Mouse (Mus musculus) thymus, adult 18-20 months (tissue): ENCODE results near the gene Pafah2.

Experiments used
- DNase-seq, 2 experiments: peaks; one replicate each; pipeline ENCODE4 v3.0.0; 2022; ENCODE audit warnings: mixed read lengths in 2 of 2

The Pafah2 gene

DNA sequence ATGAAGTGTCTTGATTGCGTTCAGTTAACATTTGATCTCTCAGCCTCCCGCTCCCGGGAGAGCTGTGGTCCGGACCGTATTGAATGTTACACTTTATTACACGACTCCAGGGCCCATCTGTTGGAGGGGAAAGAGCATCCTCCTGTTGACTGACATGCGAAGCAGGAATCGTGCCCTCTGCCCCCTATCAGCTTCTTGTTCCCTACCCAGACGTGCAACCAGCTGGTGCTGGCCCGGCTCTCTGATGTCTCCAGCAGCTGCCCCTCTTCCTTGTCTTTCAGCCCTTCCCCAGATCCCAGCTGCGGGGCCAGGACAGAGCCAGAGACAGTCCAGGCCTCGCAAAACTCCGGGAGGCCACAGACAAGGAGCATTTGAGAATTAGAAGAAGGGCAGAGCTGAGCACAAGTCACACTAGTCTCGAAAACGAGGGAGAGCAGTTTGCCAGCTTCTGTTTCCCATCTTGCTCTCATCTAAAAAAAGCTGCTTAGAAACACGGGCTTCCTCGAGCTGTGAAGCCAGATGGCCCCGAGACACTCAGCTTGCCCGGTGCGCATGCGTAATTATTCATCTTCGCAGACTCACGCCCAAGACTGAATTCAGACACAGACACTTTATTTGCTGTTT lies 34.4 kb downstream of the Pafah2 start:
- no peak for DNase-seq

GRCm38 (mm10) chr4:134432686-134433360 lies 36.7 kb downstream of the Pafah2 start:
- no peak for DNase-seq

DNA sequence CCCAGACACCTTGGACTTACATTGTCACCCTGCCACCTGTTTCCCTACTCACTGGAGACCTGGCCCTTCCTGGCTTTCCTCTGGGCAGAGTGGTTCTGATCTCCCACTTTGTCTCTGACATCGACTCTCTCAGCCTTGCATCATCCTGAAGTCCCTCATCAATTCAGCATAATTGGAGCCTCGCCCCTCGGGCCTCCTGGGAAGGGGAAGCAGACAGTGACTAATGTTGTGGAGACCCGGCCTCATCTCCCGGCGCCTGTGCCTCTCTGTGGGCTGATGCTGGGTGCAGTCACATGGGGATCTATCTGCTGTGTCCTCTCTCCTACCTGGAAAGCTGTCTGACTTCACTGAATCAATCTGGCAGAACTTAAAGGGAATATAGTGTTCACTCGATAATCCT lies 40.1 kb downstream of the Pafah2 start:
- DNase-seq: no peak

GRCm38 (mm10) chr4:134436659-134437058 lies 40.5 kb downstream of the Pafah2 start:
- no peak for DNase-seq

GRCm38 (mm10) chr4:134439119-134439518 lies 43.0 kb downstream of the Pafah2 start:
- no peak for DNase-seq

- DNase-seq: no peak
Observed at GRCm38 (mm10) chr4:134439919-134440318, 43.8 kb downstream of the Pafah2 start.

DNA sequence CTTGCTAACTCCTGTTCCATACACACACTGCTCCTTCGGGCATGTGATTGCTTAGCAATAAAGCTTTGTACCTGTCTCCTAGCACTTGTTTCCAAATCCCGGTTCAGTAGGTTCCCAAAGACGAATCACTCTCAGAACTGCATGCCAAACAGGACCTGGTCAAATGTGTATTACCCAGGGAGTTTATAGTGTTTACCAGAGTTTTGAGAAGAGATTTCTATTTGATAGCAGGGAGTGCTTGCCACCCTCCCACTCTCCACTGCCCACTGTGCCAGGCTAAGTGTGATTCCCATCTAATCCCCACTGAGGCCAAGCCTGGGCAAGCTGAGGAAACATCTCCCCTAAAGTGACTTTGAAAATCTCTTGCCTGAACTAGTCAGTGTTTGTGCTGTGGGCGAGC lies 46.1 kb downstream of the Pafah2 start:
- no peak for DNase-seq

DNA sequence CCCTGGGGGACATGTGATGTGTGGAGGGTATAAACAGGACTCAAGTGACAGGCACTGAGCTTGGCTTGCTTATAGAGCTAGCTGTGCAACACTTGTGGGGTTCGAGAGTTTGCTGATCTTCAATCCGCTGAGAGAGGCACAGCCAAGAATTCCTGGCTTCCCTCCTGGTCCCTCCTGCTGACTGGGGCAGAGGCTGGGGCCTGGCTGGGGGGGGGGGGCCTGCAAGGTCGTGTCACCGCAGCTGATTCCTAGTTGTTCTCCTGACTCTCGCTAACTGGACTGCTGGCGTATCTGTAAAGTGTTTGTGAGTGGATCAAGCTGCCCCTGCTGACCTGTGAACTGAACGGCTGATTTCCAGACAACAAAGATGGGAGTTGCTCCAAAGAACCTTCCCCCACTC lies 47.5 kb downstream of the Pafah2 start:
- no peak for DNase-seq

- DNase-seq: no peak
Observed at GRCm38 (mm10) chr4:134444949-134445348, 48.8 kb downstream of the Pafah2 start.

GRCm38 (mm10) chr4:134445489-134445888 lies 49.4 kb downstream of the Pafah2 start:
- no peak for DNase-seq

GRCm38 (mm10) chr4:134447966-134448365 lies 51.8 kb downstream of the Pafah2 start:
- peak in 1 of 2 experiments; percentile 14 for DNase-seq

DNA sequence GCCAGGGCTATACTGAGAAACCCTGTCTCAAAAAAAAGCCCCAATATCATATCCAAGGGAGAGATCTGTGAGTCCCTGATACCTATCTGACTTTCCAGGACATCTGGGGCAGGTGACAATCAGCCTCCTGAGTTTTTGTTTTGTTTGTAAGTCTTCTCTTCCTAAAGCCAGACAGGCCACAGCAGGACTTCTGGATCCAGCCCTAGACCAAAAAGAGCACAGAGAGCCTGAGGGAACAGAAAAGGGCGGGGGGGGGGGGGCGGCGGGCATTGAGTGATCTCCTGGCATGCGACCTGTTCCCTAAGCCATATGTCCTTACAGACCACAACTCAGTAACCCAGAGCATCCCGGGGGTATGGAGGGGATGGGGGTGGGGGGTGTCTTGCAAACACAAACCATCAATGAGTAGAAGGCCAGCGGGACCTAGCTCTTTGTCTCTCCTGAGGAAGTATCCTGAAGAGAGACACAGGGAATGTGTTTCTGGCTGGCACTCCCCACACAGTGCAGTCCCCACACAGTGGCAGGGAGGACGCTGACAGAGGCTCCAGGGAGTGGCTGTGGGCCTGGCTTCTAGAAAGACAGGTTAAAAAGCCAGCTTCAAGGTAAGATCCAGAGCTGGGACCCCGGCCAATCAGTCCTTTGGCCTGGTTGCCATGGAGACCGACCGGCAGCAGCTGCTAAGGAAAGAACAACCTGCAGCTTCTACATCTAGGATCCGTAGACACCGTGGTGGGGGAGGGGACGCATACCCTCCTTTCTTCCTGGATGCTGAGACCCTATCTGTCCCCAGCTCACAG lies 53.7 kb downstream of the Pafah2 start:
- DNase-seq: no peak

DNA sequence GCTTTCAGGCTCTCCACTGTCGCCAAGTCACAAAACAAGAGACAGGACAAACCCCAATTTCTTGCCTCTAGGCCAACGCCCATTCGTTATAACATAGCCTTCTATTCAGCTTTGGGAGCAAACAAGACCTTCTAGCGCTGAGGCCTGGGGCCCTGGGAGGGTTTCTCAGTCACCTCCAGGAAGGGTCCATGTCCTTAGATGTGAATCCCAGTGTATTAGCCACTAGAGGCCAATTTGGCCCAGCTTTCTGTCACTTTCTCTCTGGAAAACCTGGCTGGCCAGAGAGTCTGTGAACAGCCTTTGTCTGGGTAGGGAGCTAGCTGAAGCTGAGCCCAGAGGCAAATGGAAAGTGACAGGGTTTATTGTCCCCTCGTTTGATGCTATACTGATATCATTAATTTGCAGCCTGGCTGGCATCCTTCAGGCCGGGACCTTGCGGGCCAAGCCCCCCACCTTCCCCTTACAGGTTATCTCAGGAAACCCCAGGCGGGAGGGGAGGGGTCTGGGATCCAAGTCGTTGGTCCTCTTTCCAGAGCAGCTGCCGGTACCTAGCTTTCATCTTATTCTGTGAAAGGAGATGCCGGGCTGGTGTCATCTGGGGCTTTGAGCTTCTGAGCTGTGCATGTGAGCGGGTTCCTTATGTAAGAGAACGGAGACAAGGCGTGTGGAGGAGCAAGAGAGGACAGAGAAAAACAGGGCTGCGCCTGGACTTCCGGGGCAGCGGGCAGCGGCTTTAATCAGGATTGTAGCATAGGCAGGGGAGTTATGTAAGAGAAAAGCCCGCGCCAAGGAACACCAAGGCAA lies 54.5 kb downstream of the Pafah2 start:
- DNase-seq: no peak

DNA sequence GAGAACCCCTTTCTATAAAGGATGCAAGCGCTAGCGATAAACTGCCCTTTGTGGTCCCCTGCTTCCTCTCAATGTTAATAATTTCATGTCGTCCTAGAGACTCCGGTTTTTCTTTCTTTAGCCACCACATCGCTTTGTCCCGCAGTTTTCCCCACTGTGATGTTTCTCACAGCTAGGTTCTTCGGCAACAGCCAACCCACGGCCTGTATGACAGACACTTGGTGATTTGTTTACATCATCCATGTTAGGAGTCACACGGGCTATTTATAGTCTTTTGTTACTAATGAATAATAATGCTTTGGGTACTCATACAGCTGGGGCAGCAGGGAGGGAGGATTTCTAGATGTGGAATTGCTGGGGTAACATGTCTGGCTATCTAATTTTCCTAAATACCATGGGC lies 55.4 kb downstream of the Pafah2 start:
- no peak for DNase-seq

DNA sequence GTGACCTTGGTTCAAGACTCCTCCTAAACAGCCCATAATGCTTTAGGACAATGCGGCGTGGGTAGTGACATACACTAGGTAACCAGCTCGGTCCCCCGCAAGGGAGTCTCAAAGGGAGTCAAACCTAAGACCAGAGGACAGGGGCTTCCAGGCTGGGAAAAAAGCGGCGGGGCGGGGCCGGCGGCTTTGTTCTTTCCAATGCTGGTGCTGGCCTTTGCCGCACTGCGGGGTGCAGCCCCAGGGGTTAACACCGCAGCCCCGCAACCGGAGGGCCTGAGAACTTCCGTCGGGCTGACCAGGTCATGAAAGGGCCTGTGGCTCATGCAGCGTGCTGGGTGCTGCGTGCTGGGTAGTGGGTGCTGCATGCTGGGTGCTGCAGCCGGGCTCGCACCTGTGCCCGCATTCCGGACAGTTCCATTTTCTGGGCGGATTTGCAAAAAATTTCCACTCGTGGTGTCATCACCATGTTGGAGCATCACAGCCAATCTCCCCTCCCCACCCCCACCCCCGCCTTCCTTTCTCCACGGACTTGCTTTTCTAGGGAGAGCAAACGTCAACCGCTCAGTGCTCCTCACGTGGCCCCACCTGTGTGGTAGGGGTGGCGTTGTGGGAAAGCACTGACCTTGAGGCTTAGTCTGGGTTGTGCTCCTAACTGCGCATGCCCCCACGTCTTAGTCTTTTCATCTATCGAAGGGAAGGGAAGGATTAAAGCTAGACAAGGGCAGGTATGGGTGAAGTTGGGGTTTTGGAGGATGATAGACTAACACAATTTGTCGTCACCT lies 57.7 kb downstream of the Pafah2 start:
- DNase-seq: peak; percentile 25 to 54

DNA sequence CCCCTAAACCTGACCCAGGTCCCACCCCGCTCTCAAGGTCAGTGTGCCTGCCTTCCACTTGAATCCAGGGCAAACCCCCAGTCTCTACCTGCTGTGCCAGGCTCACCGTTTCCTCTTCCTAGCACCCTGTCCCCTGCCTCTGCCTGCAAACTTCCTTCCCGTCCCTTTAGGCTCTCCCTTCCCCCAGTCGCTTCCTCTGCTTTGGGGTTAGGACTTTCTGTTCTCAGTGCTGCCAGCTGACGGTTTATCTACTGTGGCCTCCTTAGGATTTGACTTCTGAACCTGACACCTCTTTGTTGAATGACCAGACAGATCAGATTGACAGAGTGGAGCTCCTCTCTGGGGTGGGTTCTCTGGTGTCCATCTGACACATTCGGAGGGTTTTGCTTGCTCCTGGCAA lies 59.2 kb downstream of the Pafah2 start:
- peak; percentile 26 to 48 for DNase-seq

GRCm38 (mm10) chr4:134457130-134457825 lies 61.2 kb downstream of the Pafah2 start:
- no peak for DNase-seq

GRCm38 (mm10) chr4:134458856-134459255 lies 62.7 kb downstream of the Pafah2 start:
- no peak for DNase-seq

GRCm38 (mm10) chr4:134460277-134460676 lies 64.2 kb downstream of the Pafah2 start:
- peak; percentile 26 to 53 for DNase-seq

- DNase-seq: no peak
Observed at GRCm38 (mm10) chr4:134461252-134461651, 65.1 kb downstream of the Pafah2 start.

- no peak for DNase-seq
Observed at GRCm38 (mm10) chr4:134465789-134466188, 69.7 kb downstream of the Pafah2 start.
